Mouse (Mus musculus) T-helper 2 cell (primary cell): Measurements from ENCODE around the gene Lrrc49.

Source experiments
- in situ Hi-C: fragments of 300-600 bp; cut with MboI, MseI; formaldehyde crosslinking; loops from one replicate; pipeline ENCODE4 v1.15.1; 2025; ENCODE audit warnings: high pct_unique_total_duplicates

Lrrc49 gene

DNA sequence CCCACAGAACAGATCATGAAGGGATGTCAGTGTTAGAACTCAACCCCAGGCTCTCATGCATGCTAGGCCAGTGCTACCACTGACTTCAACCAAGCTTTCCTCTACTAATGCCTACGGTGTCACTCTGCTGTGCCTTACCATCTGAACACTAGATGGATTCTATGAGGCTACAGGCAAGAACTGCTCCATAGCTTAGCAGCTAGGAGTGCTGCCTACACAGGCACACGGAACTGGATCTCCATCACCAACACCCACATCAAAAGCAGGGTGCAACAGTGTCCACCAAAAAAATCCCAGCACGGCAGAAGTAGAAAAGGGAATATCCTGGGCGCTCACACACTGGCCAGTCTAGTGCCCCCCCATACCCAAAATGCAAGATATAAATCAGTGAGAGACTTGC lies 11.5 kb downstream of the Lrrc49 start:
- in situ Hi-C loops: loop anchor here (5.0 kb wide), 1 partner anchor 181 kb away; no protein-coding TSS in a partner anchor

GRCm38 (mm10) chr9:60674780-60675179 lies 13.2 kb downstream of the Lrrc49 start:
- in situ Hi-C loops: loop anchor here (5.0 kb wide), 1 partner anchor 183 kb away; no protein-coding TSS in a partner anchor

DNA sequence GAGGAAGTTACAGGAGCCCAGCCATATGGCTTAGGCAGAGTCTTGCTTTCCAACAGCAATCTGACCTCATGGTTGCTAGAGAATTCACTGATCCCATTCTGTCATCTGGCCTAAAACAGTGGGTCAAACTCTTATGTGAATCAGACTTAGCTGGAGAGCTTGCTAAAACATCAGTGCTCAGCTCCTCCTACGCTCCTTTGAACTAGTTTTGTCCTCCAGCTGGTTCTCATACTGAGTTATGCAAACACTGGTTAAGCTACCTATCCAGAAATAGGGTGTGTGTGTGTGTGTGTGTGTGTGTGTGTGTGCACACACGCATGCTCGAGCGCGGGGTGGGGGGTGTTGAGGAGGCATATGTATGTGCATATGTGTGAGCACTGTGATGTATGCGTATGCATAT lies 15.4 kb downstream of the Lrrc49 start:
- in situ Hi-C loops: no loop called here

GRCm38 (mm10) chr9:60668886-60669285 lies 19.1 kb downstream of the Lrrc49 start:
- in situ Hi-C loops: no loop called here

DNA sequence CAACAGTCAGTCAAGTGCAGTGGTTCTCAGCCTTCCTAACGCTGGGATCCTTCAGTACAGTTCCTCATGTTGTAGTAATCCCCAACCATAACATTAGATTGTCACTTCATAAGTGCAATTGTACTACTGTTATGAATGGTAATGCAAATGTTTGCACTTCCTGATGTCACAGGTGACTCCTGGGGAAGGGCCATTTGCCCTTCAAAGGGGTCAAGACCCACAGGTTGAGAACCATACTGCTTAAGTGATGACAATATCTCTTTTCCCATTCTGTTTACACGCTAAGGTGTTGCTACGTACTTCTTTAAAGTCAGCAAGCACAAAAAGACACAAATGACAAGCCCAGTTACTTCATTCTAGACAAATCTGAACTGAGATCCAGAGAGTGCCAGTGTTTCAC lies 22.4 kb downstream of the Lrrc49 start:
- in situ Hi-C loops: no loop called here

- in situ Hi-C loops: no loop called here
These were observed 23.1 kb downstream of the Lrrc49 start for GRCm38 (mm10) chr9:60664866-60665265.

DNA sequence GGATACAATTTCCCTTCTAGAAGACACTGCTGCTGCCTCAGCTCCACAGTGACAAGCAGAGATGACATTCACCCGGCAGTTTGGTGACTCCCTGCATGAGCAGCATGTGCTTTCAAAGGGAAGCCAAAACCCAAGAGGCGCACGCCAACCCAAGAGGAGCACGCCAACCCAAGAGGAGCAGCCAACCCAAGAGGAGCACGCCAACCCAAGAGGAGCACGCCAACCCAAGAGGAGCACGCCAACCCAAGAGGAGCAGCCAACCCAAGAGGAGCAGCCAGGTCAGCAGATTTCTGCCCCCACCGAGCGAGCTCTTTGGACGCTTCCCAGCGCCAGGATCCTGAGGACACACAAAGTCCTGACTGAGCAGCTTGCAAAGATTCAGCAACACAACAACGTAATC lies 23.6 kb downstream of the Lrrc49 start:
- in situ Hi-C loops: no loop called here

DNA sequence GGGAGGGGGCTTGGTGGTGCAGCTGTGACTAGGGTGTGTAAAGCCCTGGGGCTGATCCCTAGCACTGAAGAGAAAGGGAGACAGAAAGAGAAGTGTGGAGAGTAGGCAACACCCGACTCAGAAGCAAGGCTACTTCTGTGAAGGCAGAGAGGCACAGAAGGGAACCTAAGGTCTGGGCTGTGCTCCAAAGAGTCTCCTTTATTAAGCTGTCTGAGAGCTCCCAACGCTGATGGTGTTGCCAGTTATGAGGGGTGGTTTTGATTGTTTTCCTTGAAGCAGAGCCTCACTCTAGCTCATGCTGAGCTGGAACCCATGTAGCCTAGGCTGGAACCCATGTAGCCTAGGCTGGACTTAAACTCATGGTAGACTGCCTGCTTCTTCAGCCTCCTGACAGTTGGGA lies 25.0 kb downstream of the Lrrc49 start:
- in situ Hi-C loops: no loop called here

DNA sequence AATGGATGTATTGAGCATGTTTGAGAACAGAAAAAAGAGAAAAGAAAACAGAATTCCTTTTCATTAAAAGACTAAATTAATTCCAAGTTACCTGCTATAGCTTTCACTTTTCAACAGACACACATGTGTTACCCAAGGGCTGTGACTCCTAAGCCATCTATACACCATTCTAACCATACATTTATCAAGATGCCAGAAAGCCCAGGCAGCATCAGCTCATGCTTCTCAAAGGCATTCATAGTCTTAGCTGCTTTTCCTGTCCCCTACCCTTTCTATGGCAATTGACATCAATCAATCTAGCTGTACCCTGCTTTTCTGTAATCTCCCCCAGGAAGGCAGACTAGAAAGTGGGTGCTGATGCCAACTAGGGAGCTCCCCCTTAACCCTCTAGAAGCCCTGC lies 34.4 kb downstream of the Lrrc49 start:
- in situ Hi-C loops: no loop called here

DNA sequence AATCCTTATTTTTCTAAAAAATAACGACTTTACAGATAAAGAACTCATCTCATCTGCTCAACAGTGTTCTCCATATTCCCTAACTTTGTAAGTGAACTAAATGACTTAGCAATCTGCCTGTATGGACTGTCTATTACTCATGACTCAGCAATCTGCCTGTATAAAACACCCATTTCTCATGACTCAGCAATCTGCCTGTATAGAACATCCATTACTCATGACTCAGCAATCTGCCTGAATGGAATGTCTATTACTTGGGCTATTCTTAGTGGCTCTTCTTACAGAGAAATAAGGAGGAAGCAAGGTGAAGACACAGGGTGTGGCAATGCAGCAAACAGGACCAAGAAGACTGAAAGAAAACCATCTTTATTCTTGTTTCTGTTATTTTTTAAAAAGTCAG lies 34.8 kb downstream of the Lrrc49 start:
- in situ Hi-C loops: no loop called here

DNA sequence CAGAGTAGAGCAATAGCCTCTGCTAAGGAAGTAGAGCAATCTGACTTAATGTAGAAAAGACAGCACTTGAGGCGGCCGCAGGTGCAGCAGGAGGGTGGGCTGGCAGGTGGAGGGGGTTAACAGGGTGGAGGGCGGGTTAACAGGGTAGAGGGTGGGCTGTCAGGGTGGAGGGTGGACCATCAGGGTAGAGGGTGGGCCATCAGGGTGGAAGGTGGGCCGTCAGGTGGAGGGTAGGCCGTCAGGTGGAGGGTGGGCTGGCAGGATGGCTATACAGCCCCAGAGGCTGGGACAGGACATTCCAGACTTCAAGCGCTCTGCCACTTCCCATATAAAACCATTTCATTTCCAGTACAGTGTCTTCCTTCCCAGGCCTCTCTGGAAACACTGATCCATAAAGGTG lies 37.7 kb downstream of the Lrrc49 start:
- in situ Hi-C loops: no loop called here

DNA sequence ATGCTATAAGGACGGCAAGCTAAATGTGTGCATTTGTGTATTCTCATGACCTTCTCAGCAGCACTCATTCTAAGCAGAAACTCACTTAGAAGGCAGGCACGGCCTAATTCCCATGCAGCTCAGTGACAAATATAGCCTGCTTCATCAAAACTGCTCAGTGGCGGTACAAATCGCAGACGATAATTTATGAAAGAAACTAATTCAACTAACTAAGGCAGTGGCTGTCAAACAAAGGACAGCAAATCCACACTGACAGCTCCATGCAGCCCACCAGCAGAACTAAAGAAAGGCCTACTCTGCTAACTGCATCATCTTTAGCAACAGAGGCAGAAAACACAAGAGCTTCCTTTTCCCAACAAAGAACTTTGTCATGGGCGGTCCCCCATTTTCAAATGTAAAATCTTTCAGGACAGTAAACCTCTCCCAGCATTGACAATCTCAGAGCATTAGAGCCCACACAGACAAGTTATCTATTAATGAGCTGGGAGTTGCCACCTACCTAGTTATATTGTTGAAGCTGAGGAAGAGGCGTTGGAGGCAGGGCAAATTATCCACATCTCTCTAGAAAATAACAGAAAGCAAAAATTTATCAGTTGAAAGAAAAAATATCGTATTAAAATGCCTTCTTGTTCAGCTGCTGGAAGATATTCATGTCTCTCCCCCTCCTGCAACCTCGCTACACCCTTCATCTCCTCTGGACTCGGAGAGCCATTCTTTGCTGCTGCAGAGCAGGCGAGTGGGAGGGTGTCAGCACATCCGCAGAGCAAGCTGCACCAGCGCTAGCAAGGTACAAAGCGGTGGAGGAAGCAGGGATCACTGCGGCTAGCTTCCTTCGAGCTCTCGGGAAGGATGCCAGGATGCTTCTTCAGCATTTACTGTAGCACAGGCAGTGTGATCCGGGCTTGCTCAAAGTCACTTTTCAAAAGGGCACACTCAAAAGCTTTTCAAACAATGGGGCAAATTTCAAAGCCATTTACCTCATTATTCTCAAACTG lies 38.7 kb downstream of the Lrrc49 start:
- in situ Hi-C loops: loop anchor here (10.0 kb wide), 1 partner anchor 1386 kb away; no protein-coding TSS in a partner anchor

DNA sequence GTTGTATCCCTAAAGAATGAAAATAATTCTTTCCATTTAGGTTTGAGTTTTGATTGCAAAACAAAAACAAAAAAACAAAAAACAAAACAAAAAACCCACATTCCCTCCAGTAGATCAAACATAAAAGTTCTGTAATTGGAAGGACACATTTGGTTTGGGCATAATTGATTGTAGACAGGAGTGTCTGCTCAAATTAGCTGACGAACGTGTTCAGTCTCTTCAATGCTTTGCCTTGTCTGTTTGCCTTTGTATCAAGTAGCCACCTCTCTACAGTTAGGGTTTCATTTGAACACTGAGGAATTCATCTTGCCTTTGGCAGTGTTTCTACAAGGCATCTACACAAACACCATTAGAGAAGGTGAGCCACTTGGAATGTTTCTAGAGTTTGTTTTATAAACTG lies 54.4 kb downstream of the Lrrc49 start:
- in situ Hi-C loops: no loop called here

- in situ Hi-C loops: no loop called here
These were observed 61.6 kb downstream of the Lrrc49 start for GRCm38 (mm10) chr9:60626311-60626791.

DNA sequence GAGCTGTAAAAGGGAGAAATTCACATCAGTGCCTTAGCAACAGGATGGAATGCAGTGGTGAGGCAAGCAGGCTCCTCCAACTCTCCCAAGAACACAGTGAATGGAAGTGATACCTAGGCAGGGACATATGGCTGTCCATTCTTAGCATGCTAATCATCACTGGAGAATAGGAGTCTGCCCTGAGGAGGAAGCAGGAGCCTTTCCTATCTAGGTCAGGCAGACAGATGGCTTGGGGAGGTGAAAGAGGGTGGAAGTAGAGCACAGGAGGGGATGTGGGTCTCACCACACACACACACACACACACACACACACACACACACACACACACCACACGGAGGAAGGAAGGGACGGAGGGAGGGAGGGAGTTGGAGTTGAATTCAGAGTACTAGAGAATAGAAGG lies 62.1 kb downstream of the Lrrc49 start:
- in situ Hi-C loops: no loop called here

DNA sequence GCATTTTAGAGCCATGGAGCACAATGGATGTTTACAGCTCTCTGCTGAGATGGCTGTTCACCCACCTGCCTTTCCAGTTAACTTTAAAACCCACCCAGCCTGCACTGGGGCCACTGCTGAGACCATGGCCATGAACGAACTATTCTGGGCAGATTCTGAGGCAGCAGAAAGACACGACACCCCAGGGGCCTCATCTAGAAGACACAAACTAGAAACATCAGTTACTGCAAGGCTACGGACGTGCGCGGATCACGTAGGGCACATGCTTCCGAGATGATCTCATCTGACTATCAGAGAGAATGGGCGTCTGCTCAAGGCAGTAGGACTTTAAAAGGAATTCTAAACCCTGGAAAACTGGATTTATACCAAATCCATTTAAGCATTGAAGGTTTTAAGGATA lies 71.0 kb downstream of the Lrrc49 start:
- in situ Hi-C loops: no loop called here

DNA sequence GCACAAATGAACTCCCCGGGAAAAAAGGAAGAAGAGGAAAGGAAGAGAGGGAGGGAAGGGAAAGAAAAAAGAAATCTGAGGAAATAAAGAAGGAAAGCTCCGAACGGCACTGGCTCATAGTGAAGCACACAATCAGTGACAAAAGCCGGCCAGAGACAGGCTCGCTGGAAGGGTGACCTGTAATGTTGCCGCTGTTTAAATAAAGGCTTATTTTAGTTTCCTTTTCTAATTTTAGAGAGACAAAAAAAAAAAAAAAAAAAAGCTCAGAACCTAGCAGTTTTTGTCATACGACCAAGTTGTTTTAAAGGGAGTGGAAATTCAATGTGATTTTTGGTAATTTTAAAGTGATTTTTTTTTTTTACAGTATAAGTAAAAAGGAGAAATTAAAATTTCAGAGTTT lies 71.6 kb downstream of the Lrrc49 start:
- in situ Hi-C loops: no loop called here

GRCm38 (mm10) chr9:60612260-60612659 lies 75.7 kb downstream of the Lrrc49 start:
- in situ Hi-C loops: no loop called here

DNA sequence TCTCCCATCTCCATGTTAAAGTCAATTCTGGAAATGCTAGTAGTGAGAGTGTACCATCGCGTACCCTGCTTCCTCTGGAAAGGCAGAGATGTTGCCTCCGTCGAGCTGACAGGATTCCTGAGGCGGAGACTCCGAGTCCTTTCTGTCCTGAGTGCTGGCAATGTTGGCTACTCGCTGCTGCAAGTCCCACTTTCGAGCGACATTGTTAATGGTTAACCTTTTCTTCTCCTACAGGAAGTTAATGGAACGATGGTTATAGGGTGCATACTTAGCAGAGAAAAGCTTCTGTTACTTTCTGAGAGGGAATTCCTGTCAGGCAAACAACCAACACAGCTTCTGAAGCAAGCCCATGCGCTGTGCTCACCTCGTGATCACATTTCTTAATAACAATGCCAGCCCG lies 77.8 kb downstream of the Lrrc49 start:
- in situ Hi-C loops: no loop called here

DNA sequence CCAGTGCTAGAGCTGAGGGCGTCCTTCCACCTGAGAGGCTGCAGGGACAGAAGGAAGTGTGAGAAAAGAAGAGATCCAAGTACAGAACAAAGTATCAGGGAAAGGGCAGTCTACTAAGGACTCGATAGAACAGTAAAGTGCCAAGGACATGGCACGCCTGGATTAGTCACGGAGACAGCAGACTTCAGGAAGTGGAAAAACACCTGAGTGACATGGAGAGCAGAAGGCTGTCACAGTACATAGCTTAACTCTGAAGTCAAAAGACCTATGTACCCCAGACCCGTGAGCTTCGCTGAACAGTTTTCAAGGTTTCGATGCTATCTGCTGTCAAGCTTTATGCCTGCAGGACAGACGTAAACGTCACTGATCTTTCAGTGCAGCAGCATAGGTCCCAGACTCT lies 79.1 kb downstream of the Lrrc49 start:
- in situ Hi-C loops: no loop called here

DNA sequence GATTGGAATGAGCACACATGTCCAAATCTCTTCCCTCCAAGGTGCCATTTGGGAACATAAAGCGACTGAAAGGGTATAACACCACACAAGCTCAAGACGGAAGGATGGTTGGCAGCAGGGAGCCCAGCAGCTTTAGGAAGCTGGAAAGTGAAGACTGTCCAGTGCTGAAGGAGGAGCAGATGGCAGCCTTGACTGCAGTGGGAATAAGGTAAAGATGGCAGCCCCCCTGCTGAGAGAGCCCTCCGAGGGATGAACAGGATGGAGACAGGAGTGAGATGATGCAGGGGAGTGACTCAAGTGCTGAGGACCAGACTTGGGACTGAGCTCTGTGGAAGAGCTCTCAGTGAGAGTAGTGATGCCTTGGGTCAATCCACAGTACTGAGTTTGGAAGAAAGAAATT lies 79.9 kb downstream of the Lrrc49 start:
- in situ Hi-C loops: no loop called here

- in situ Hi-C loops: no loop called here
These were observed 83.0 kb downstream of the Lrrc49 start for GRCm38 (mm10) chr9:60604971-60605370.

DNA sequence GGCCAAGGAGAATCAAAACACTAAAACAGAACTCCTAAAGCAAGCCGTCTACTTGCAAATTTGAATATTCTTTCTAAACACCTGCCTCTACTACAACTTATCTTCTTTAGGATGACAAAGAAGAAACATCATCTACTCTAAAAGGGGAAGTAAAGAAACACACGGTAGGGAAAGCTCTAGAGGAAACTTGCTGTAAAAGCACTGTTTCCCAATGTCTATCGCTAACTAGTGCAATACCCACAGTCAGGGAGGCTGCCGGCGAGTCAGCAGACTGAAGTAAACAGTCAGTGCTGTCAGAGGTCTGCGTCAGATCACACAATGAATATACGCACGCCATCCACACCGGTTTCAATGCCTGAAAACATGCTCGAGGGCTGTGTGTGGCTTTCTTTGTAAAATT lies 86.0 kb downstream of the Lrrc49 start:
- in situ Hi-C loops: no loop called here
